Mouse (Mus musculus): Measurements from ENCODE around the gene Emc8.

GRCm38 (mm10) chr8:120697979-120698272 is 29.6 kb upstream of the Emc8 start:
- TF ChIP-seq TAL1 (IDR thresholded peaks at IDR 0.05; ENCODE audit: low read length) (no peak), GATA1 (IDR thresholded peaks at IDR 0.05; ENCODE audit: low read length) (no peak)
